Mouse (Mus musculus) limb, embryonic 12.5 days (tissue): ENCODE results near the gene Plcg2. TPM values are rescaled to one million over a fixed set of nuclear protein-coding genes. Genes with fewer than 3 reads are reported as not detected.

Source experiments
- ATAC-seq: fragments of 200-750 bp; cut with Nextera tagmentation; 2 replicates; pipeline ENCODE4 v1.8.0; 2017; ENCODE audit warnings: low read depth, moderate TSS enrichment; ENCODE audit not compliant: insufficient number of reproducible peaks, insufficient read depth, low FRiP score, low TSS enrichment
- H3K27ac ChIP-seq: fragments of 300-500 bp; sonication (generic); 2 replicates; pipeline ENCODE4 v1.5.1; 2016; ENCODE audit warnings: mild to moderate bottlenecking, moderate library complexity
- H3K27me3 ChIP-seq: fragments of 300-500 bp; sonication (generic); 2 replicates; pipeline ENCODE4 v1.6.1; 2016; ENCODE audit warnings: mild to moderate bottlenecking, moderate library complexity
- H3K36me3 ChIP-seq: fragments of 300-500 bp; sonication (generic); 2 replicates; pipeline ENCODE4 v1.6.1; 2016; ENCODE audit warnings: mild to moderate bottlenecking, moderate library complexity
- H3K4me1 ChIP-seq: fragments of 300-500 bp; sonication (generic); replicated peaks from 2 replicates; pipeline ENCODE4 v1.6.1; 2016
- H3K4me2 ChIP-seq: fragments of 300-500 bp; sonication (generic); 2 replicates; pipeline ENCODE4 v1.6.1; 2016; ENCODE audit warnings: mild to moderate bottlenecking, moderate library complexity
- H3K4me3 ChIP-seq: fragments of 300-500 bp; sonication (generic); replicated peaks from 2 replicates; pipeline ENCODE4 v1.5.1; 2016; ENCODE audit warnings: mild to moderate bottlenecking
- H3K9ac ChIP-seq: fragments of 300-500 bp; sonication (generic); replicated peaks from 2 replicates; pipeline ENCODE4 v1.6.1; 2016; ENCODE audit warnings: mild to moderate bottlenecking, moderate library complexity
- H3K9me3 ChIP-seq: fragments of 300-500 bp; sonication (generic); 2 replicates; pipeline ENCODE4 v1.6.1; 2016; ENCODE audit warnings: mild to moderate bottlenecking, moderate library complexity
- WGBS: fragments of 180-500 bp; shearing (Covaris S2); methylation state at CpG from one replicate; pipeline ENCODE4 v1.1.7; 2016; 5-methylcytosine and 5-hydroxymethylcytosine counted together
- polyA plus RNA-seq: library from polyadenylated mRNA; unstranded; fragments of >200 nt; fragmentation: Nextera tagmentation; extraction: Ambion mirVana; gene quantifications from 2 replicates; pipeline ENCODE4 v1.2.1, GENCODE M21; 2016

Plcg2 gene
- polyA plus RNA-seq, 1 experiment from 2014 or later = 2.4 TPM

DNA sequence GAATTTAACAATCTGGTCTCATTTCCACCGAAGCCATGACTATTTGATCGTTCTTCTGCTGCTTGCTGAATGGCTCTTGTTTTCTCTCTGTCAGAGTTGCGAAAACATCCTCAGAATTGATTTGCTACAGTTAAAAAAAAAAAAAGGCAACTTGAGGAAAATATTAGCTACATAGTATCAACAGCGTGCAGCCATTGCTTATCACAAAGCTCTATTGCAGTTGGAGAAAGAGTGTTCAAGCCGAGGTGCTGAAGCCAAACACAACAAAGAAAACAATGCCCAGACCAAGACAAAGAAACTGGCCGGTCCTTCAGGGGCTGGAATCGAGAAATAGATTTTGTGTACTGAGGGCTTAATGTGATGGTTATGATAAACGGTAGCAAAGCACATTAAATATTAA is 47.0 kb downstream of the Plcg2 start:
- WGBS = 85% methylated on average over 8 of the region's 8 CpGs
- no peak for ATAC-seq
- Histone ChIP-seq H3K4me2 (no peak overlapping the region), H3K9me3 (no peaks in the 10 kb centered on the region), H3K27ac (no peak overlapping the region), H3K27me3 (no peaks in the 10 kb centered on the region), H3K36me3 (no peaks in the 10 kb centered on the region), H3K4me1 (no peaks in the 10 kb centered on the region), H3K4me3 (no peak overlapping the region), H3K9ac (no peak overlapping the region)

DNA sequence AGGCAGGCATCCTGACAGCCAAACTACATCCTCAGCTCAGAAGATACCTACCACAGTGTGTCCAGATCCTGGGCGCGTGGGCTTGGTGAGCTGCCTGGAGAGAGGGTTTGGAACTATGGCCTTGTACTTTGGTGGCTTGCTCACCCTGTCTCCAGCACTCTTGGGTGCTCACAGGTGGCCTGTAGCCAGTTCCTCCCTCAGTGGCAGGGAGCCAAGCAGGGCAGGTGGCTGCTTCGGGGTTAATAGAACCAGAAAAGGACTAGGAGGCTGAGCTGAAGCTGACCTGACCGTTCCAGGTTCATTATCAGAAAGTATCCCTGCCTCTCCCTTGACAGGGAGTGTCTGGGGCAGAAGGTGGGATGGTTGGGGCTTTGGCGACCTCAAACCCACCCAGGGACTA is 48.3 kb downstream of the Plcg2 start:
- no peak for ATAC-seq
- no peaks in the 10 kb centered on the region for H3K4me1 ChIP-seq
- H3K36me3 ChIP-seq = no peaks in the 10 kb centered on the region
- no peak overlapping the region for H3K4me3 ChIP-seq
- H3K9ac ChIP-seq = no peak overlapping the region
- WGBS = 80% methylated on average over 5 of the region's 5 CpGs
- H3K27me3 ChIP-seq = no peaks in the 10 kb centered on the region
- no peak overlapping the region for H3K27ac ChIP-seq
- H3K4me2 ChIP-seq = no peak overlapping the region
- H3K9me3 ChIP-seq = no peaks in the 10 kb centered on the region

DNA sequence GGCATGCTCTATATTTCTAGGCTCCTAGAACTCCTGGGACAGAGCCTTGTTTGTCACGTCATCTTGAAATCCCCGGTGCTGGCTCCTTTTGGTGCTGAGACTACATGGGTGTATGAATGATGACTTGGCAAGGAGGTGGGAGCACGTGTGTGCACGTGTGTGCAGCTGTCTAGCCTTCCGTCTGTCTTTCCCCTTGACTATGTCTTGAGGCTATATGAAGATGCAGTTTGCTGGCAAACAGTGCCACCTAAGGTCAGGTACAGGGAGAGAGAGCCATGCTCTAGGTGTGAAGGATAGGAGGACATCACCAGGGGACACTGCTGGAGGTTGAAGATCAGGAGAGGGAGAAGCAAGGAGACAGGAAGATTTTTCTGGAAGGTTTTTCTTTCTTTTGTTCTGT is 49.9 kb downstream of the Plcg2 start:
- WGBS = 80% methylated on average over 5 of the region's 5 CpGs
- H3K9ac ChIP-seq = no peak overlapping the region
- no peaks in the 10 kb centered on the region for H3K4me1 ChIP-seq
- no peak overlapping the region for H3K27ac ChIP-seq
- H3K4me2 ChIP-seq = no peak overlapping the region
- H3K27me3 ChIP-seq = no peaks in the 10 kb centered on the region
- no peak overlapping the region for H3K4me3 ChIP-seq
- H3K9me3 ChIP-seq = no peaks in the 10 kb centered on the region
- ATAC-seq = no peak
- H3K36me3 ChIP-seq = no peaks in the 10 kb centered on the region

DNA sequence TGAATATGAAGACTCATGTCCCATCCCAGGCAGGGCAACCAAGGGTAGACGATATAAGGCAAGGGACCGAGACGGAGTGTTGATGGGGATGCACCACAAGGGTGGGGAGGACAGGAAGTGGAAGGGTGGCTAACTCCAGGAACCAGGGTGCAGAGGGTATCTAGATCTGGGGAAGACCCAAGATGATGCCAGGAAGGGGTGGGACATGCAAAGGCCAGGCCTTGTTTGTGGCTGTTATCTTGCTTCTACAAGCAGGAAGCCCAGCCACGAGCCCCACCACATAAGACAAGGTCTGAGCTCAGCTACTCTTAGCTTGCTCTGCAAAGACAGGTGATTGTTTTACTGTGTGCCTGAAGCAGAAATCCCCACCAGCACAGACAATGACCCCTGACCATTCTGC is 50.4 kb downstream of the Plcg2 start:
- Histone ChIP-seq H3K9ac (no peak overlapping the region), H3K36me3 (no peaks in the 10 kb centered on the region), H3K27ac (no peak overlapping the region), H3K27me3 (no peaks in the 10 kb centered on the region), H3K4me2 (no peak overlapping the region), H3K4me3 (no peak overlapping the region), H3K9me3 (no peaks in the 10 kb centered on the region), H3K4me1 (no peaks in the 10 kb centered on the region)
- no peak for ATAC-seq
- 87% methylated on average over 4 of the region's 4 CpGs for WGBS

DNA sequence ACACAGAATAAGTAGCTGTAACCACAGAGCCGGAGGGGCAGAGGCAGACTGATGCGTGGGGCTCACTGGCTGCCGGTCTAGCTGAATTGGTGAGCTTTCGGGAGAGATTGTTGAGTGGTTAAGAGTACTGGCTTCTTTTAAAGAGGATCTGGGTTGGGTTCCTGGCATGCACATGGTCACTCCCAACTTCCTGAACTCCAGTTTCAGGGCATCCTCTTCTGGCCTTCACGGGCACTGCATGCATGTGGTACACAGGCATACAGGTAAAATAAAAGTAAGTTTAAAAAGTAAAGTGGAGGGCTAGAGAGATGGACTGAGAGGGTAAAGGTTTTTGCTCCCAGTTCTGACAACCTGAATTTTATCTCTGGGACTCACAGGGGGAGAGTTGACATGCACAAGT is 52.4 kb downstream of the Plcg2 start:
- Histone ChIP-seq H3K27ac (no peak overlapping the region), H3K36me3 (no peaks in the 10 kb centered on the region), H3K4me1 (no peaks in the 10 kb centered on the region), H3K4me2 (no peak overlapping the region), H3K27me3 (no peaks in the 10 kb centered on the region), H3K4me3 (no peak overlapping the region), H3K9me3 (no peaks in the 10 kb centered on the region), H3K9ac (no peak overlapping the region)
- whole genome bisulfite sequencing = 82% methylated on average over 5 of the region's 5 CpGs
- ATAC-seq = no peak

DNA sequence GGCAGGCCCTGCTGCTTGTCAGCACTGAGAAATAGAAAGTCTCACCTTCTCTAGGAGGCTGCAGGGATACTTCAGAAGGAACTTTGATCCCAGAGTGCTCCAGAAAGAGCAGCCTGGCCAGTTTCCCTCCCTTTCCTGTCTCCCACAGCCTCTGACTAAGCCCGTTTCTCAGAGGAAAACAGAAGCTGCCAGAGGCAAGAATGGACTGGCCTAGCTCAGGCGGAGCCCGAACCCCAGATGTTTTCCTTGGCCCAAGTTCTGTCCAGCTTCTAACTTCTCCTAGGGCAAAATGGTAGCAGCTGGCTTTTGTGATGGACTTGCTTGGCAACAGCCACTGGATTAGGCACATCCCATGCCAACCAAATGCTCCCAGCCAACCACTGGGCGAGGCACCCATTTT is 62.9 kb downstream of the Plcg2 start:
- no peak overlapping the region for H3K4me3 ChIP-seq
- no peak overlapping the region for H3K4me2 ChIP-seq
- no peak for ATAC-seq
- no peak overlapping the region for H3K9ac ChIP-seq
- WGBS = 69% methylated on average over 4 of the region's 4 CpGs
- H3K9me3 ChIP-seq = no peaks in the 10 kb centered on the region
- no peaks in the 10 kb centered on the region for H3K36me3 ChIP-seq
- H3K27me3 ChIP-seq = peaks cover 19% of the 10 kb centered on the region
- no peak overlapping the region for H3K27ac ChIP-seq
- peaks cover 7% of the 10 kb centered on the region; the same call in 1 of the 2 replicates for H3K4me1 ChIP-seq

DNA sequence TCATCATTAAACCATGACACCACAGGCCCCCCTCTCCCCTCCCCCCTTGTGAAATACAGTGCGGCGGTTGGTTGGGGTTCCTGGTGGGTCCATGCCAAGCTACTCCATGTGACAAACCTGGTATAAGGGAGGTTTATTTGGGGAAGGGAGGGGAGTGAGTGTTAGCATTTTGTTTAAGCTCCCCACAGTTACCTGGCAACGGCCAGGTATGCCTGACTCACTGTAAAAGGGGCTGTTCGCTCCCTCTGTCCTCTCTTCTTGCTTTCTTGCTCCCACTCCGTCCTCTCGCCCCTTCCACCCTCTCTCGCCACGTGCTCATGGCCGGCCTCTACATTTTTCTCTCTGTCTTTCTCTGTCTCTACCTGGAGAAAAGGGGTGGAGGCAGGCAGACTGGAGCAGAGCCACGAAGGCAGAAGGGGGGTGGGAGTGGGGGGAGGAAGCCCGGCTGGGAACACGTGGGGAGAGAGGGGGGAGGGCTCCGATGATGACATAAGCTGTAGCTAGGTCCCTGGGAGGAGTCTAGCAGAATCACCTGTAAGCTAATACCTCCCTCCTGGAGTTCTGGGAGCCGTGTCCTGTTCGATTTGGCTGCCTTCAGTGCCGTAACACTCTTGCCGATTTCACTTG is 63.8 kb downstream of the Plcg2 start:
- peak overlapping the region; percentile 49 for H3K4me2 ChIP-seq
- no peak overlapping the region for H3K27ac ChIP-seq
- peaks cover 7% of the 10 kb centered on the region; the same call in 1 of the 2 replicates for H3K4me1 ChIP-seq
- WGBS = 13% methylated on average over 17 of the region's 17 CpGs
- H3K9ac ChIP-seq = peak overlapping the region; percentile 8; the same call in 1 of the 2 replicates
- H3K4me3 ChIP-seq = peak overlapping the region; percentile 25
- H3K9me3 ChIP-seq = no peaks in the 10 kb centered on the region
- peak; percentile 43; the same call in 1 of the 2 replicates for ATAC-seq
- peaks cover 19% of the 10 kb centered on the region for H3K27me3 ChIP-seq
- no peaks in the 10 kb centered on the region for H3K36me3 ChIP-seq

DNA sequence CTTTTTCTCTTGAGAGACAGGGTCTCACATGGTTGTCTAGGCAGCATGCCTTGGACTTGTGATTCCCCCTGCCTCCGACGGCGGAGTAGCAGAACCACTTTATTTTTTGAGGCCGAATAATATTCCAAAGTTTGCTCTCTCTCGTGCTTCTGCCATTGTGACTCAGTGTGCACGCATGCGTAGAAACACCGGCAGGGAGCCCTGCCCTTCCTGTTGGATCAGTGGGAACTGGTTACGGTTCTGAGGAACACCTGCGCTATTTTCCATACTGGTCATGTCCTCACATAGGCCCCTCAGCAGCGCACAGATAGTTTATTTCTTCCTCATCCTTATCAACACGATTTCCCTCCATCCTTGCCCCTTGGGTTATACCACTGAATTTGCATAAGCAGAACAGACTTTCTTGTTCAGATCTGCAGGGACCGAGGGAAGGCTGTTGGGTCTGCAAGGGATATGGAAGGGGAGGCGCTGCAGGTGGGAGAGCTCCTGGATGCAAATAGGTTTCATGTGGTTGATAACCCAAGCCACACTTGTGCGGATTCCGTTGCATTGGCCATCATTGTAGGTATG is 64.4 kb downstream of the Plcg2 start:
- Histone ChIP-seq H3K27ac (no peak overlapping the region), H3K4me3 (peak overlapping the region; percentile 25; the same call in 1 of the 2 replicates), H3K4me2 (peak overlapping the region; percentile 49), H3K4me1 (peaks cover 7% of the 10 kb centered on the region; the same call in 1 of the 2 replicates), H3K9me3 (no peaks in the 10 kb centered on the region), H3K36me3 (no peaks in the 10 kb centered on the region), H3K9ac (no peak overlapping the region), H3K27me3 (peaks cover 19% of the 10 kb centered on the region)
- WGBS = 30% methylated on average over 16 of the region's 16 CpGs
- no peak for ATAC-seq

DNA sequence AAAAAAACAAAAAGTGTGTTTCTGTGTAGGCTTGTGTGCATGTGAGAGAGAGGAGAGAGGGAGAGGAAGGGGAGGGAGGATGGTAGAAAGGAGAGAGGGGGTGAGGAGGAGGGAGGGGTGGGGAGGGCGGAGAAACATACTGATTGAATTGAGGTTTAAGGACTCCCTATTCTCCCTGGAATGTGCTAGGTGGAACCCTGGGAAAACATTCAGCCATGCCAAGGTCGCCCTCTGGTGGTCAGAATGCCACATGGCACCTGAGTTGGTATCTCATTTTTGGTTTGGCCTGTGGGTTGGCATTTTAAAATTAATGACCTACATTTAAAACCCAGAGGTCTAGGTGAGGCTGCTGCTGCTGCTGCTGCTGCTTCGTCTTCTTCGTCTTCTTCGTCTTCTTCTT is 71.3 kb downstream of the Plcg2 start:
- Histone ChIP-seq H3K4me3 (no peak overlapping the region), H3K4me1 (no peaks in the 10 kb centered on the region), H3K9me3 (no peaks in the 10 kb centered on the region), H3K4me2 (no peak overlapping the region), H3K27me3 (no peaks in the 10 kb centered on the region), H3K36me3 (no peaks in the 10 kb centered on the region), H3K27ac (no peak overlapping the region), H3K9ac (no peak overlapping the region)
- no peak for ATAC-seq
- 25% methylated on average over 5 of the region's 5 CpGs for WGBS

DNA sequence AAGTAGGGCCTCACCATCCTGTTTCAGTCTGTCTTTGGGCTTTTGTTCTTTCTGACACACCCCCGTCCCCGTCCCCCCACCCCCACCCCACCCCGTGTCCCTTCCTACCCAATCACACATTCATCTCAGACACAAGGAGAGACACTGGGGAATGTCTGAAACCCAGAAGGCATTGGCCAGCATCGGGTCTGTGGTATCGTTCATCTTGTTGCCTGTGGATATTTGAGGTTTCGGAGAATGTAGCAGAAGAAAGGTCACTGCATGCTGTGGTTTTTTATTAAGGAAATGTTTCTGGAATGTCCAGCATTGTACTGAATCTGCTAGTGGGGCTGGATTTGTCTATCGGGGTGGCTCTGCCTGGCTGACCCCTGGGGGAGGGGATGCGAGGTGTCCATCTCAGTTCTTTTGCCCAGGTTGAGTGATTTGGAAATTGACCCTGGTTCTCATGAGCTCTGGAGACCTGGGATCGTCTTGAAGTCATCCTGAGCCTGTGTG is 78.2 kb downstream of the Plcg2 start:
- Histone ChIP-seq H3K36me3 (no peaks in the 10 kb centered on the region), H3K27me3 (no peaks in the 10 kb centered on the region), H3K27ac (no peak overlapping the region), H3K4me1 (no peaks in the 10 kb centered on the region), H3K9ac (no peak overlapping the region), H3K4me3 (no peak overlapping the region), H3K4me2 (no peak overlapping the region), H3K9me3 (no peaks in the 10 kb centered on the region)
- ATAC-seq = no peak
- 81% methylated on average over 9 of the region's 9 CpGs for WGBS

DNA sequence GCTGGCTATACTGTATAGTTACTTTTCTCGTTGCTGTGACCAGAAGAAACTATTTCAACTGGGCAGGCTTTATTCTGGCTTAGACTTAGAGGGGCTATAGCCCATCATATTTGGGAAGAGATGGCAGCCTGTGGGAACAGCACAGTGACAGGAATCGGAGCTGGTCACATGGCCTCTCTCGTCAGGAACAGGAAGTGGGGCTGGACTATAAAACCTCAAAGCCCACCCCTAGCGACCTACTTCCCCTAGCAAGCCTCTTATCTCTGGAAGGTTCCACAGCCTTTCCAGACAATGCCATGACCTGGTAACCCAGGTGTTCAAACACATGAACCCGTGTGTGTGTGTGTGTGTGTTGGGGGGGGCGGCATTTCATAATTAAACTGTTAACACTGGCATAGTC is 79.0 kb downstream of the Plcg2 start:
- Histone ChIP-seq H3K36me3 (no peaks in the 10 kb centered on the region), H3K4me2 (no peak overlapping the region), H3K9me3 (no peaks in the 10 kb centered on the region), H3K27ac (no peak overlapping the region), H3K4me3 (no peak overlapping the region), H3K9ac (no peak overlapping the region), H3K4me1 (no peaks in the 10 kb centered on the region), H3K27me3 (no peaks in the 10 kb centered on the region)
- WGBS = 74% methylated on average over 6 of the region's 6 CpGs
- no peak for ATAC-seq

DNA sequence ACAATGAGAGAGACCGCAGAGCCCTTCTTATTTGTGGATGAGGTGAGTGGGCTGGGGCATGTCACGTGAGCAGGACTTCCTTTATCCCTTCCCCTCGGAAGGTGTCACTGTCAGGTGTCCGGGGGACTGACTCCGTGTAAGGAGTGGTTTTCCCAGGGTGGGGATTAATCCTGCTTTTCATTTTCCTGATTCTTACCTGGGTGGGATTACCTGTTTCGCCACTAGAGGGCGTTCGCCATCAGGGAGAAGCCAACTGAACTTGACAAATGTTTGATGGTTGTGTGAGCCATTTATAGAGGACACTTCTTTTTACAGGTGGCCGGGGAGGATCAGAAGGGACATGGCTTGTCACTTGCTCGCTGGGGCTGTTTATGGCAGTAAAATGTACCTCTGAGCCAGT is 79.8 kb downstream of the Plcg2 start:
- no peak for ATAC-seq
- Histone ChIP-seq H3K36me3 (no peaks in the 10 kb centered on the region), H3K4me2 (no peak overlapping the region), H3K4me3 (no peak overlapping the region), H3K27ac (no peak overlapping the region), H3K9me3 (0 out of 2 replicates have a peak, but pooled peaks cover 4% of the 10 kb centered on the region), H3K27me3 (no peaks in the 10 kb centered on the region), H3K4me1 (no peaks in the 10 kb centered on the region), H3K9ac (no peak overlapping the region)
- 59% methylated on average over 10 of the region's 10 CpGs for WGBS
